Mouse (Mus musculus) heart, embryonic 10.5 days (tissue): ENCODE data around the gene Plpp3. TPM values are rescaled to one million over a fixed set of nuclear protein-coding genes. Genes with fewer than 3 reads are reported as not detected.
"Not testable (repeated sequence)": the region's sequence is repeated elsewhere in the genome, so short reads cannot be mapped to it uniquely, and the experiment has no call there.

Experiments
- DNase-seq: peaks from one replicate; pipeline ENCODE4 v3.0.0-alpha.2; 2017; ENCODE audit warnings: low spot score
- H3K27ac ChIP-seq: fragments of 300-500 bp; sonication (generic); 2 replicates; pipeline ENCODE4 v1.5.1; 2016; ENCODE audit warnings: mild to moderate bottlenecking
- H3K27me3 ChIP-seq: fragments of 300-500 bp; sonication (generic); 2 replicates; pipeline ENCODE4 v1.6.1; 2016; ENCODE audit warnings: mild to moderate bottlenecking; ENCODE audit not compliant: poor library complexity, insufficient read depth, severe bottlenecking
- H3K36me3 ChIP-seq: fragments of 300-500 bp; sonication (generic); 2 replicates; pipeline ENCODE4 v1.6.1; 2016; ENCODE audit warnings: mild to moderate bottlenecking, moderate library complexity
- H3K4me1 ChIP-seq: fragments of 300-500 bp; sonication (generic); 2 replicates; pipeline ENCODE4 v1.6.1; 2016; ENCODE audit warnings: mild to moderate bottlenecking
- H3K4me3 ChIP-seq: fragments of 300-500 bp; sonication (generic); 2 replicates; pipeline ENCODE4 v1.5.1; 2016; ENCODE audit warnings: mild to moderate bottlenecking, moderate library complexity
- H3K9me3 ChIP-seq: fragments of 300-500 bp; sonication (generic); 2 replicates; pipeline ENCODE4 v1.6.1; 2016; ENCODE audit warnings: mild to moderate bottlenecking, moderate library complexity
- WGBS: fragments of 180-500 bp; shearing (Covaris S2); methylation state at CpG from one replicate; pipeline ENCODE4 v1.1.7; 2016; 5-methylcytosine and 5-hydroxymethylcytosine counted together
- polyA plus RNA-seq: library from polyadenylated mRNA; unstranded; fragments of >200 nt; fragmentation: Nextera tagmentation; extraction: Ambion mirVana; gene quantifications from 2 replicates; pipeline ENCODE4 v1.2.1, GENCODE M21; 2016

The Plpp3 gene
- polyA plus RNA-seq, 1 experiment from 2014 or later: 38.5 TPM

GRCm38 (mm10) chr4:105263600-105263999 is 106.5 kb downstream of the Plpp3 start:
- peaks cover 23% of the 10 kb centered on the region for H3K4me1 ChIP-seq
- no peaks in the 10 kb centered on the region for H3K36me3 ChIP-seq
- H3K27ac ChIP-seq: no peak overlapping the region
- H3K9me3 ChIP-seq: no peaks in the 10 kb centered on the region
- peaks cover 6% of the 10 kb centered on the region; the same call in 1 of the 2 replicates for H3K27me3 ChIP-seq
- 94% methylated on average over 8 of the region's 8 CpGs for WGBS
- DNase-seq: no peak
- no peak overlapping the region for H3K4me3 ChIP-seq

DNA sequence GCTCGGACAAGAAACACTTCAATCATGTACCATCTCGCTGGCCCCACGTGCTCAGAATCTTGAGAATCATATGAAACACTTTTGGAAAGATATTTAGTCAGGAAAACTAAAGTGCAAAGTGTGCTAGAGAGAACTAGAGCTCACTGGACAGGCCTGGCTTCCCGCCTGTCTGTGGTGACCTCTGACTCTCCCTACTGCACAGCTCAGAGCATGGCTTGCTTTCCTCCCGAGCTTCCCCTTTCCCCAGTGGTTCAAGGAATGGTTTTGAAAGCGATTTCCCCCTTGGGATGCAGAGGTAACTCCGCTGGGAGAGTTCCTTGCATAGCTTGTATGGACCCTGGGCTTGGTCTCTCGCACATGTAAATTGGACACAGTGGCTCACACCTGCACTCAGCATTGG is 107.9 kb downstream of the Plpp3 start:
- H3K27ac ChIP-seq: no peak overlapping the region
- H3K4me1 ChIP-seq: peaks cover 19% of the 10 kb centered on the region
- WGBS: 77% methylated on average over 8 of the region's 8 CpGs
- H3K36me3 ChIP-seq: no peaks in the 10 kb centered on the region
- no peak overlapping the region for H3K4me3 ChIP-seq
- H3K27me3 ChIP-seq: peaks cover 6% of the 10 kb centered on the region; the same call in 1 of the 2 replicates
- H3K9me3 ChIP-seq: no peaks in the 10 kb centered on the region
- DNase-seq: no peak

DNA sequence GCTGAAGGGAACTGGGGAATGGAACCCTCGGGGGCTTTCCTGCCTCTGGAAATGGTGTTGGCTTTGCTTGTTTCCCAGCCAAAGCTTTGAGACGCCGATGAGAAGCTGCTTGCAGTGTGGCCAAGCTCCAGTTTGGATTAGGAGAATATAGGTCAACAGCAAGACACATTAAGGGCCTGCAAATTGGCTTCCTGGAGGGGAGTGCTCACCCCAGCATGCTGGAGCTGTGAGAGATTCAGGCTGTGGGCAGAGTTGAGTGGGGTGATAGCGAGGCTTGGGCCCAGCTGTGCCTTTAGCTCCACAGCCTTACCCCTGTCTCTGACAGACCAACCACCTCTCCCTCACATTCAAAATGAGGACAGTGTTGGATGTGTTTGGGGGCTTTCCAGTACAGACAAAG is 108.5 kb downstream of the Plpp3 start:
- H3K4me1 ChIP-seq: peaks cover 14% of the 10 kb centered on the region
- H3K27me3 ChIP-seq: peaks cover 6% of the 10 kb centered on the region; the same call in 1 of the 2 replicates
- H3K36me3 ChIP-seq: no peaks in the 10 kb centered on the region
- H3K9me3 ChIP-seq: no peaks in the 10 kb centered on the region
- DNase-seq: no peak
- 73% methylated on average over 4 of the region's 4 CpGs for WGBS
- no peak overlapping the region for H3K4me3 ChIP-seq
- no peak overlapping the region for H3K27ac ChIP-seq

DNA sequence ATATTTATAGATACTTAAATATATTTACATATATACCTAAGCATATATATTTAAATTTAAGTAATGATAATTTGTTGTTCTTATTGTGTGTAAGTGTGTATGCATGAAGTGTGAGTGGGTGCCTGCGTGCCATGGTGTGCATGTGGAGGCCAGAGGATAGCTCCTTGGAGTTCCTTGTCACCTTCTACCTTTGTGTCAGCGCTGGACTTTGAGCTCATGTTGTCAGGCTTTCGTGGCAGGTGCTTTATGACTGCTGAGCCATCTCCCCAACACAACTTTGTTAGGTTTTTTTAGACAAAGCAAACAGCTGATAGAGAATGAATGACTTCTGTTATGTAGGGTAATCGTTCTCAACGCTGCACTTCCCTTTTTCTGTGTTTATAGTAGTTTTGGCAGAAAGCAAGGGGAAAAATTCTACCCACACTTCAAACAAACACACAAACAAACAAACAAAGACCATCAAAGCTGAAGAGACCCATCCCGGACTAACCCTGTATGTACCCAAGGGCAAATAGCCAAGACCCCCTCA is 111.1 kb downstream of the Plpp3 start:
- no peak overlapping the region for H3K4me3 ChIP-seq
- no peaks in the 10 kb centered on the region for H3K9me3 ChIP-seq
- peaks cover 6% of the 10 kb centered on the region; the same call in 1 of the 2 replicates for H3K27me3 ChIP-seq
- no peaks in the 10 kb centered on the region for H3K36me3 ChIP-seq
- H3K27ac ChIP-seq: no peak overlapping the region
- WGBS: 81% methylated on average over 6 of the region's 6 CpGs
- no peaks in the 10 kb centered on the region for H3K4me1 ChIP-seq
- no peak for DNase-seq

- not testable (repeated sequence) for H3K27me3 ChIP-seq, DNase-seq, H3K27ac ChIP-seq, H3K4me1 ChIP-seq, H3K9me3 ChIP-seq, H3K36me3 ChIP-seq, H3K4me3 ChIP-seq
- 96% methylated on average over 6 of the region's 7 CpGs for WGBS
These were observed 112.3 kb downstream of the Plpp3 start for GRCm38 (mm10) chr4:105269398-105269797.

- Histone ChIP-seq H3K4me3 (no peak overlapping the region), H3K27ac (no peak overlapping the region), H3K27me3 (peaks cover 3% of the 10 kb centered on the region; the same call in 1 of the 2 replicates), H3K36me3 (no peaks in the 10 kb centered on the region), H3K9me3 (no peaks in the 10 kb centered on the region), H3K4me1 (peaks cover 16% of the 10 kb centered on the region)
- no peak for DNase-seq
- 83% methylated on average over 6 of the region's 6 CpGs for WGBS
These were observed 114.0 kb downstream of the Plpp3 start for GRCm38 (mm10) chr4:105271166-105271565.

DNA sequence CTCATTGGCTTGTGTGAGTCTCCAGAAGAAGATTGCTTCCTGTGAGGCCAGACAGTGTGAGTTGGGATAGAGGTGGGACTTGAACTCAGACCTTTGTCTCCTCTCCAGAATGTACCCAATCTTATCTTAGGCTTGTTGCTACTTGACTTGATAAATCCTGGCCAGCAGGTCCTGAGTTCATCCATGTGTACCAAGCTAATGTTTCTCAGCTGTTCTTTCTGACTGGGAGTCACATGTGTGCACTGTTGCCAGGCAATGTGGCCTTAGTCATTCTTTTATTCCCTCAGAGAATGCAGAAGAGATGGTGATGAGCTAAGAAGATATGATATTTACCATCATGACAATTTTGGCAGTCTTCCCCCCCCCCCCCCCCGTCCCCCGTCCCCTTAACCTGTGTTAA is 115.9 kb downstream of the Plpp3 start:
- H3K36me3 ChIP-seq: no peaks in the 10 kb centered on the region
- 89% methylated on average over 2 of the region's 2 CpGs for WGBS
- DNase-seq: no peak

GRCm38 (mm10) chr4:105273486-105273885 is 116.3 kb downstream of the Plpp3 start:
- no peak for DNase-seq
- H3K4me1 ChIP-seq: peaks cover 26% of the 10 kb centered on the region
- H3K9me3 ChIP-seq: no peaks in the 10 kb centered on the region
- no peaks in the 10 kb centered on the region for H3K36me3 ChIP-seq
- H3K27me3 ChIP-seq: peaks cover 10% of the 10 kb centered on the region; the same call in 1 of the 2 replicates
- WGBS: 88% methylated on average over 4 of the region's 4 CpGs
- no peak overlapping the region for H3K4me3 ChIP-seq
- no peak overlapping the region for H3K27ac ChIP-seq

More for the DNA sequence above, 115.9 kb downstream of the Plpp3 start:
- Histone ChIP-seq H3K4me1 (peaks cover 26% of the 10 kb centered on the region), H3K4me3 (no peak overlapping the region), H3K27me3 (peaks cover 8% of the 10 kb centered on the region; the same call in 1 of the 2 replicates), H3K27ac (no peak overlapping the region), H3K9me3 (no peaks in the 10 kb centered on the region)

DNA sequence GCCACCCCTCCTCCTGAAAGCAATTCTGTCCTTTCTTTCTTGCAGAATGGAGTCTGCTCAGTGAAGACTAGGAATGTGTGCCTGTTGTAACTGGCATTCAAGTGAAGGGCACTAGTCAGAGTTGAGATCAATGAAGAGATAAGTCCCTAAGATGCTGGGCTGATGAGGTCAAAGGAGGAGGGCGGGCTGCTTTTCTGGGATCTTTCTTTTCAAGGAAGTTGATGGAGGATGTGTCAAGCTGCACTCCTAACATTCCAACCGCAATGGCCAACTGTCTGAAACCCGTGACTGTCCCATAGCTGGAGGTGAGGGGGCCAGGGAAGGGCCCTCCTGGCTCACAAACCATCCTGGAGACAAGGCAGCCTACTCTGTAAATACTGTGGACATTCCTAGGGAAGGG is 118.5 kb downstream of the Plpp3 start:
- Histone ChIP-seq H3K27ac (peak overlapping the region; percentile 67), H3K9me3 (no peaks in the 10 kb centered on the region), H3K27me3 (peaks cover 10% of the 10 kb centered on the region; the same call in 1 of the 2 replicates), H3K4me1 (peaks cover 28% of the 10 kb centered on the region), H3K4me3 (no peak overlapping the region), H3K36me3 (no peaks in the 10 kb centered on the region)
- WGBS: 38% methylated on average over 3 of the region's 3 CpGs
- no peak for DNase-seq

- H3K27ac ChIP-seq: peak overlapping the region; percentile 67
- H3K4me1 ChIP-seq: peaks cover 32% of the 10 kb centered on the region
- H3K36me3 ChIP-seq: no peaks in the 10 kb centered on the region
- no peaks in the 10 kb centered on the region for H3K9me3 ChIP-seq
- H3K4me3 ChIP-seq: no peak overlapping the region
- WGBS: 26% methylated on average over 14 of the region's 14 CpGs
- peaks cover 10% of the 10 kb centered on the region; the same call in 1 of the 2 replicates for H3K27me3 ChIP-seq
- no peak for DNase-seq
These were observed 119.1 kb downstream of the Plpp3 start for GRCm38 (mm10) chr4:105276062-105276795.

DNA sequence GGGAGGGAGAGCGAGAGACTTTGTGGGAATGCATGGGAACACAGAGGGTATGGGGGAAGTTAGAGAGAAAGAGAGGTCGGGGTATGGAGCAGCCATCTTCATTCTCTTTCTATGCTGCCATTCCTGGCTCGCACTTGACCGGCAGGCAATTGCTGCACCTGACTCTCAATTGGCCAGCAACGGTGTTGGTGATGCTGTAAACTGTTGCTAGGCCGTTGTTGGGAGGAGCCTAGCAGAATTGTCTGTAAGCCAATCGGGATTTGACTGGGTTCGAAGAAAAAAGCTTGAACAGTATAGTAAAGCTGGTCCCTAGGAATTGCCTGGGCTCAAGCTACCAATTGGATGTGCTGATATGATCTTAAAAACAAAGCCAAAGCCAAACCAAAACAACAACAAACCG is 121.0 kb downstream of the Plpp3 start:
- Histone ChIP-seq H3K27ac (no peak overlapping the region), H3K4me3 (no peak overlapping the region), H3K27me3 (peaks cover 10% of the 10 kb centered on the region; the same call in 1 of the 2 replicates), H3K36me3 (no peaks in the 10 kb centered on the region), H3K4me1 (peaks cover 50% of the 10 kb centered on the region), H3K9me3 (no peaks in the 10 kb centered on the region)
- 74% methylated on average over 9 of the region's 9 CpGs for WGBS
- DNase-seq: no peak

GRCm38 (mm10) chr4:105278571-105279410 is 121.6 kb downstream of the Plpp3 start:
- H3K27ac ChIP-seq: no peak overlapping the region
- H3K4me1 ChIP-seq: peaks cover 50% of the 10 kb centered on the region
- no peaks in the 10 kb centered on the region for H3K9me3 ChIP-seq
- DNase-seq: no peak
- no peak overlapping the region for H3K4me3 ChIP-seq
- WGBS: 81% methylated on average over 15 of the region's 15 CpGs
- no peaks in the 10 kb centered on the region for H3K36me3 ChIP-seq
- H3K27me3 ChIP-seq: peaks cover 14% of the 10 kb centered on the region; the same call in 1 of the 2 replicates

DNA sequence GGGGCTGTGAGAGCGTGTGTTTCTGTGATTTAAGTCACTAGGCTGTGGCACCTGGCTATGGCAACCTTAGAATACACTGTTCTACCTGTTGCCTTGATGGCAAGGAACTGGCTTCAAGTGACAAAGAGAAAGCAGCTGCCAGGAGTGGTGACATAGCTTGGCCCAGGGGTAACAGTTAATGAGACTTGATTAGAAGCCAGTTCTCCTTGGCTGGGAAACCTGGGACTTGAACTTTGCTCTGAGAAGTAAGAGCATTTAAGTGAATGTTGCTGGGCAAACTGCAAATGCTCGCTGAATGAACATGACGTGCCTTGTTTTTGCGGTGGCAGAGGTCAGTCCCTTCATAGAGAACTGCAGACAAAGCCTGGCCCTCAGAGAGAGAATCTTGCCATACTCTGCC is 122.7 kb downstream of the Plpp3 start:
- Histone ChIP-seq H3K4me3 (no peak overlapping the region), H3K36me3 (no peaks in the 10 kb centered on the region), H3K27me3 (peaks cover 14% of the 10 kb centered on the region; the same call in 1 of the 2 replicates), H3K9me3 (no peaks in the 10 kb centered on the region), H3K27ac (no peak overlapping the region), H3K4me1 (peaks cover 45% of the 10 kb centered on the region)
- DNase-seq: no peak
- 84% methylated on average over 4 of the region's 4 CpGs for WGBS
